Mouse (Mus musculus): ENCODE results near the gene Ints14.

The Ints14 gene

GRCm38 (mm10) chr9:64960117-64960977 is at the start of gene Ints14:
Gene Ints14, plus strand, starts transcription at chr9:64960905.
- peak; percentile 97 for ATAC-seq (ENCODE audit: low TSS enrichment)

DNA sequence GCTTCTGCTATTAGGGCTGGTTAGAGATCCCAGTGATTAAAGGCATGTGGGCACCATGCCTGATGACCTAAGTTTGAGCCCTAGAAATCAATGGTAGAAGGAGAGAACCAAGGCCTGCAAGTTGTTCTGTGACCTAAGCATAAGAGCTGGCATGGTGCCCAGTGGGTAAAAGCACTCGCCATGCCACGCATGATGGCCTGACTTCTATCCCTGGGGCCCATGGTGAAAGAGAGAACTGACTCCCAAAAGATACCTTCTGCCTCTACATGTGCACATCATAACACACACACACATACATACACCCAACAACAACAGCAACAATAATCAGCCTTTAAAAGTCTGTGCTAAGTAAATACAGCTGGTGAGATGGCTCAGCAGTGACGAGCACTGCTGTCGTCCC is 47.3 kb upstream of the Ints14 start:
- no peak for ATAC-seq (ENCODE audit: low TSS enrichment)

DNA sequence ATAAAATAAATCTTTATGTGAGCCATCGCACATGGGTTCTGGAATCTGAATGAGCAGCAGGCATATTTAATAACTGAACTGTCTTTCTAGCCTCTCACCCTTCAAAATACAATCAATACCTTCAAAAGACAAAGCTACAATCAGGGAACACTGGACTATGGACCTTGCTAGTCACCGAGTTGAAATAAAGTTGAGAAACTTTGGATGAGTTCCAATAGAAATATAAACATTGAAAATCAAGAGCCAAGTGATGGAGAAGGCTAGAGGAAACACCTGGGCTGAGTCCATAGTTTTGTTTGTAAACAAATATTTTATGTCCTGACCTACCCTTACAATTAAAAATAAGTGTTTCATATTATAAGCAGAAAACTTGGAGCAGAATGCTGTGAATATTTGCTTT is 46.7 kb upstream of the Ints14 start:
- ATAC-seq (ENCODE audit: low TSS enrichment) = no peak

DNA sequence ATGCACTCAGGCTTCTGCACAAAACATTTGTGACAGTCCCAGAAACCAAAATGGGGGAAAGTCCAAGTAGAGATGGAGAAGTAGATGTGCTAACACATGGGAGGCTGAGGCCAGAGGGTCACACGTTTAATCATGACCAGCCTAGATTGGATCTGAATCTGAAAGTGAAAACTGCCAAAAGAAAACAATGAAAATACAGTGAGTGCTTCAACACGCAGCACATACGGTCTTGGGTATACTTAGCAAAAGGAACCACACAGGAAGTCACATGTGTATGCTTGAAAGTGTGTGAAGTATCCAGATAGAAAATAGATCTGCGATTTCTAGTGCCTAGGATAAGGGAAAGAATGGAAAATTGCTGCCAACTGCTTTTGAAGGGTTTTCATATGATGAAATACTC is 46.1 kb upstream of the Ints14 start:
- no peak for ATAC-seq (ENCODE audit: low TSS enrichment)

GRCm38 (mm10) chr9:64918560-64918959 is 42.1 kb upstream of the Ints14 start:
- ATAC-seq (ENCODE audit: low TSS enrichment) = no peak

GRCm38 (mm10) chr9:64925771-64926170 is 34.9 kb upstream of the Ints14 start:
- ATAC-seq (ENCODE audit: low TSS enrichment) = no peak

DNA sequence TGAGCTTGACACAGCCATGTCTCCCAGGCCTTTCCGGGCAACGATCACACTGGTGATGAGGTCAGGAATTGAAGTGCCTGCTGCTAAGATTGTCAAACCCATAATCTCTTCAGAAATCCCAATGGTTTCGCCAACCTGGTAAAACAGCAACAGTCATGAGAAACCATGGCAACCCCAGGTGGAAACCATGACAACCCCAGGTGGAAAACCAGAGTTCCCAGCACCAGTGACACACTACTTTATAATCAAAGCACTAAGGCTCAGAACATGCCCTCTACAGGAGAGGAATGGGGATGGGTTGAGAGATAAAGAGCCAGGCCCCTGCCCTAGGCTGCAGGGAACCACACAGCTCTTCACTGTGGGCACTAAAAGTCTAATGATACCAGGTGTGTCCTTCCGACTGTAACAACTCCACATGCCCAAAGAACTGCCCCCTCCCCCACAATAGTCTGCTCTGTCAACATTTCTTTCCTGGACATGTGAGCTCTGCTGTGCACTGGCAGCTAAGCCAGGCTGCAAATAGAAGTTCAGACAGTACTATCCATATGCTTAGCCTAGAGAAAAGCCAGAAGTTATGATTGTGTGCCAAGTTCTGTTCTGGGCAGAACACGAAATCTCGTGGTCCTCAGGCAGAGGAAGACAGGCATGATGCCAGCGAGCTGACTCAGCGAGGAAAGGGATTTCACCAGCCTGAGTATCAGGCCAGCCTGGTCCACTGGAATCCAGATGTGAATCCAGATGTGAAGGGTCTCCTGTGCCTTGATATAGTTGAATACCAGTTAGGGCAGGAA is 34.3 kb upstream of the Ints14 start:
- peak; percentile 84 for ATAC-seq (ENCODE audit: low TSS enrichment)

GRCm38 (mm10) chr9:64930256-64930655 is 30.4 kb upstream of the Ints14 start:
- ATAC-seq (ENCODE audit: low TSS enrichment) = no peak

- no peak for ATAC-seq (ENCODE audit: low TSS enrichment)
Measured at GRCm38 (mm10) chr9:64931751-64932610, 28.7 kb upstream of the Ints14 start.

DNA sequence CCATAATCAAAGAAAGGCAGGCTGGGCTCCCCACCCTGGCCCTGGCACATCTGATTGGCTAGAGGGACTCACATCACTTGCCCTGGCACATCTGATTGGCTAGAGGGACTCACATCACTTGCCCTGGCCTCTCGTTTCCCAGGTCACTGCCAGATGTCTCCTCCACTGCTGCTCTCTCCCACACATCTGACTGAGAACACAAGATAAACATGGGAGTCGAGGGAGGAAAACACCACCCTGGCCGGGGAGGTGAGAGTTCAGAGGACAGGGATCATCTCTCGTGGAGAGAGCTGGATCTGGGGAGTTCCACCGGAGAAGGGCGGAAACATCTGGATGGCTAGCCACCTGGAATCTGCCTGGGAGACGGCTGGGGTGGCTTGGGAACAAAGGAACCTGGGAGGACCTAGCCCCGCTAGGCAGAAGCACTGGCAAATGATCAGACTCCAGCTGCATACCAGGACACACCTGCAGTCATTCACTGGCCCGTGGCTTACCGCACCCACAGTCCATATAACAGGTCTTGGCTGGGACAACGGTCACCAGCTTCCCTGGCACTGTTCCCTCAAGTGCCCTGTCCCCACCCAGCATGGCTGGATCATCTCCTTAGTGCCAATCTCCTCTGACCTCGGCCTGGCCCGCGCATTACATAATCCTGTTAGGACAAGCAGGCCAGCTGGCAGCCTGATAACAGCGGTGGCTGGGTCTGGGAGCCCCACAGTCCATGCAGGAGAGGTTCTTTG is 26.5 kb upstream of the Ints14 start:
- no peak for ATAC-seq (ENCODE audit: low TSS enrichment)

- ATAC-seq (ENCODE audit: low TSS enrichment) = peak; percentile 77
Measured at GRCm38 (mm10) chr9:64936508-64936907, 24.2 kb upstream of the Ints14 start.

- no peak for ATAC-seq (ENCODE audit: low TSS enrichment)
Measured at GRCm38 (mm10) chr9:64937491-64937890, 23.2 kb upstream of the Ints14 start.

DNA sequence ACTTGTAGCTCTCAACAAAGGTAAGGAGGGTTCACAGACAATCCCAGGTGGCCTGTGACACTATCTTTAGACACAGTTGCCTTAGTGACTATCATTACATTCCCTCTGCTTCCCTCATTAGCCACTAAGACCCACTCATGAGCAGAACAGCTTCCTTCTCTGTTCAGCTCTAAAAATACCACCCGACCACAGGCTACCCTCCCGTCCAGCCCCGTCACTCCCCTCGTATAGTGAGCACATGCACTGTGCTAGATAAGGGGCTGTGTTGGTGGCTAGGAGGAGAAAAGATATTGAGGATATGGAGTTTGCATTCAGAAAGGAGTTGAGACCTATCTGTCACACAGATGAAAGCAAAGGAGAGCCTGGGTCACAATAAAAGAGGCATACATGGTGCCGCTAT is 22.2 kb upstream of the Ints14 start:
- no peak for ATAC-seq (ENCODE audit: low TSS enrichment)

DNA sequence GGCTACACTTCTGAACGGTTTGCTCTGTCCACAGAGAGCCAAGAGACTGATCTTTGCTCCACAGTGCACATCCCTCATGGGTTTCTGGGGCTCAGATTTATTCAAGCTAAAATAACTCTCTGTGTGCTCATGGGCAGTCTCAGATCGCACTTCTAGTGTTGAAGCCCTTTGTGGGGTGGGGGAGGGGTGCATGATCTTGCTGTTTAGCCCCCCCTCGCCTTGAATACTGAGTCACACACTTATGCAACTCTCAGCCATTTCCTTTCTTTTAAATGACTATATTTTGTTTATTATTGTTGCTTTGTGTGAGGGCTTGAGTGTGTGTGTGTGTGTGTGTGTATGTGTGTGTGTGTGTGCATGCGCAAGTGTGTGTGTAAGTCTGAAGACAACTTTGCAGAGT is 21.4 kb upstream of the Ints14 start:
- no peak for ATAC-seq (ENCODE audit: low TSS enrichment)

DNA sequence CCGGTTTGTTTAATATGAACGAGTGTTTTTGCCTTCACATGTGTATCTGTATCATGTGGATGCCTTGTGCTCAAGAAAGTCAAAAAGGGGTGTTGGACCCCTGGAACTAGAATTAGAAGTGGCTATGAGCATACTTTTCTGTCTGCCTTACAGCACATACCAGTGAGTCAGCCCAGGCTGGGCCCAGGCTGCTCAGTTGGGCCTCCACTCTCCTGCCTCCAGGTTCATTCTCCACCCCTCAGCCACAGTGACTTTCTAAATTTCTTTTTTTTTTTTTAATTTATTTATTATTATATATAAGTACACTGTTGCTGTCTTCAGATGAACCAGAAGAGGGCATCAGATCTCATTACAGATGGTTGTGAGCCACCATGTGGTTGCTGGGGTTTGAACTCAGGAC is 20.9 kb upstream of the Ints14 start:
- no peak for ATAC-seq (ENCODE audit: low TSS enrichment)

DNA sequence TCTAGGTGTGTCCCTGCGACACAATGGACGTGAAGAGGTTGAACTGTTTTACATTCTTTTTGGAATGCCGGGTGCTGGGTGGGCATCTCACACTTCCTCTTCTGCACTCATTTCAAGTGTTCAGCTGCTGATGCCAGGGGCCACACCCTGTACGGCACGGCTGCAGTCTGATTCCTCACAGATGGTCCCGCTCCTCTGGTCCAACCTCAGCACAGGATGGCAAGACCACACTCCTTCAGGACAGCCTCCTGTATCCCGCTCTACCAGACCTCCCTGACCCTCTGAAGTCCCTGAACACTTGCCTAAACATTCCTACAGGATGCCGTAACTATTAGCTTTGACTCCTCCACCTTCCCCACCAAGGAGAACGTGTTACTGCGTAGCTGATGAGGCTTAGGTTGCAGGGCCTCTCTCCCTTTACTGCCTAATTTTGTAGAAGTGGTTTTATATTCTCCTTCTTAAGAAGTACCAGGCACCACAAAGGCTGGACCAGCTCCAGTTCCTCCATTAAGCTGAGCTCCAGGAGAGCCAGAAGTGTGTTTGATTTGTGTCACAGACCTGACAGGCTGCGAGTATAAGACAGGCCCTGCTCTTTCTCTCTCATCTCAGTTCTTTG is 19.9 kb upstream of the Ints14 start:
- ATAC-seq (ENCODE audit: low TSS enrichment) = no peak

DNA sequence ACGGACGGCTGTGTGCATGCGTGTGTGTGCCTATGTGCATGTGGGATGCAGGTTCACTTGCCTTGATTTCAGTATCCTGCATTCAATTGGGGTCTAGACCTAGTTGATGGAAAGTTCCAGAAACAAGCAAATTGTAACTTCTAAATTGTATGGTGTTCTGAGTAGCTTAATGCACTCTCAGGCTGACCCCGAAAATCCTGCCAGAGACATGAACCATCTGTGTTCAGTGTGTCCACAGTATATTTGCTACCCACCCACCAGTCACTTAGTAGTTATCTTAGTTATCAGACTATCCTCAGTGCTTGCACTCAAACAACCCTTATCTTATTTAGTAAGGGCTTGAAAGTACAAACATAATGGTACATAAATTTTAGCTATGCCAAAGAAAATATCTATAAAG is 19.1 kb upstream of the Ints14 start:
- no peak for ATAC-seq (ENCODE audit: low TSS enrichment)

GRCm38 (mm10) chr9:64943997-64944396 is 16.7 kb upstream of the Ints14 start:
- ATAC-seq (ENCODE audit: low TSS enrichment) = no peak

DNA sequence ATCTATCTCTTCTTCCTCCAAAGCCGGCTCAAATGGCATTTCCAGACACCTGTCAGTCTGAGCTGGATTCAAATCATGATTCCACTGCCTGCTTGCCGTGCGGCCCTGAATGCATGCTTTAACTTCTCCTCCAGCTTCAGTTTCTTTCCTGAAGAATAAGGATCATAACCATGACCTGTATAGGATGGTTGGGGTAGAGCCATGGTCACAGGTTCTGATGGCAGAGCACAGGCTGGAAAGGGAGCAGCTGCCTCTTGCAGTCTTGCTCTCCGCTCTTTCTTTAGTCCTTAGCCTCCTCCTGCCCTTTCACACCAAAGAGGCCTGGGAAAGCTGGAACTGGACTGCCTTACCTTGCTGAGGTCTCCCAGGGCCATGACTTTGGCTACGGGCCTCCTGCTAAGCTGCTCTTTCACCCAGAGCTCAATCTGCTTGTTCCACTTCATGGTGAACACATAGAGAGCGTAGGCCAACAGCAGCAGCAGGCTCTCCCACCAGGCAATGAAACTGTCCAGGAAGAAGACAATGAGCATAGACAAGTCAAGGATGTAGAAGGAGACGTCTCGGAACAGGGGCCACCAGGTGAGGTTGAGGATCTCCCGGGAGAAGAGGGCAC is 13.1 kb upstream of the Ints14 start:
- ATAC-seq (ENCODE audit: low TSS enrichment) = no peak

GRCm38 (mm10) chr9:64951161-64951657 is 9.5 kb upstream of the Ints14 start, which contains the start of gene Slc24a1:
Gene Slc24a1, minus strand, starts transcription at chr9:64951607.
- no peak for ATAC-seq (ENCODE audit: low TSS enrichment)
